Mouse (Mus musculus) adrenal gland, adult 8-10 months (tissue): ENCODE data around the gene Lmo2. TPM values are rescaled to one million over a fixed set of nuclear protein-coding genes. Genes with fewer than 3 reads are reported as not detected.

Experiments used
- DNase-seq: peaks from one replicate; pipeline ENCODE4 v3.0.0; 2022
- total RNA-seq, 4 experiments: library from RNA; stranded (reverse); gene quantifications; 2 replicates each; pipeline ENCODE4 v1.2.4; 2022

Lmo2 gene
- total RNA-seq = 10 to 100 TPM; 21.2 to 41.8 (median 31.3) TPM

DNA sequence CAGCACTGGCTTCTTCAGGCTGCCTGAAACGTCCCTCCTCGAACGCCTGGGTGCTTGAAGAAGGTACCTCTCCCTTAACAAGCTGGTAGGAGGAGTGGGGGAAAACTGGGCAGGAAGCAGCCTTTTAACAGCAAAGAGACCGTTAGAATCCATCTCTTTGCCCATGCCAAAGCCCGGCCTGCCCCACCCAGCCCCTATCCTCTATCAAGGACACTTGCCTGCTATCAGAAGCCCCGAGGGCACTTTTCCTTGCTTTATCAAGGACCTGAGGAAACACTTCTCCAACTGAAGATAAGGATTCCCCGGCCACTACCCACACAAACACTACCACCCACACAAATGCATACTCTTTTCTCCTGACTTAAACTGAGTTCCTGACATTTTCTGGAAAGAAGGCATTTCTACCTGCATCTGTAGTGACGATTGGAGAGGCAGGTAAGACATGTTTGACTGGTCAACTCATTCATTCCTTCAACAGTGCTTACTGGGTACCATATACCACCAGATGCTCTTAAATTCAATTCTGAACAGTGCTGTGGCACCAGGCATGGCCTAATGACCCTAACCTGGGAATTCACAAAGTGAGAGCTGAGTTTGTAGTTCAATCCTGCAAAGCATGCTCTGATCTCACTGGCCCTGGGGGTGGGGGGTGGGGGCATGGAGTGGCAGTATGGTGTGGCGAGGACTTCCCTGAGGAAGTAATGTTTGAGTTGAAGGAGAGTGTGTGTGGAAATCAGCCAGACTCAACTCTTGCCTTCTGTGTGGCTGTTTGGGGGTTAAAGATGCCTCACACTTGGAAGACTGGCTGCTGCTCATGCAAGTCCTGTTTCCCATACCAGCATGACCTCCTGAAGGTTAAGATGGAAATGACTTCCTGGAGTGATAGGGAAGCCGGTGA, at the start of gene Lmo2:
Gene Lmo2, plus strand, starts transcription at position 338 of the 898 bp plus-strand sequence.
- no peak for DNase-seq

DNA sequence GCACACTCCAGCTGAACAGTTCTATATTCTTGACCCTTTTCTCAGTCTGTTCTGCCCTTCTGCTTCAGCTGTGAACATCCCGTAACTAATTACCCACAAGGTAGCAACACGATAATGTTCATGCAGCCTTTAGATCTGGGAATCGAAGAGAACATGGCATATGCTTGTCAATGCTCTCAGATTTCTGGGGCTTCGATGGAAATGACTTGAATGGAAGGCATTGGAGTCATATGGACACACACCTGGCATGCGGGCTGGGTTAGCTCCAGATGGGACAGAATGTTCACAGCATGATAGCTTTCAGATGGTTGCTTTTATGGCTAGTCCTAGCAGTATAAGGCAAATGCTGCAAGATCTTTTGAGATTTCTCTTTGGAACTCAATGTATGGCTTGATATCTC, 47.2 kb upstream of the Lmo2 start:
- no peak for DNase-seq

DNA sequence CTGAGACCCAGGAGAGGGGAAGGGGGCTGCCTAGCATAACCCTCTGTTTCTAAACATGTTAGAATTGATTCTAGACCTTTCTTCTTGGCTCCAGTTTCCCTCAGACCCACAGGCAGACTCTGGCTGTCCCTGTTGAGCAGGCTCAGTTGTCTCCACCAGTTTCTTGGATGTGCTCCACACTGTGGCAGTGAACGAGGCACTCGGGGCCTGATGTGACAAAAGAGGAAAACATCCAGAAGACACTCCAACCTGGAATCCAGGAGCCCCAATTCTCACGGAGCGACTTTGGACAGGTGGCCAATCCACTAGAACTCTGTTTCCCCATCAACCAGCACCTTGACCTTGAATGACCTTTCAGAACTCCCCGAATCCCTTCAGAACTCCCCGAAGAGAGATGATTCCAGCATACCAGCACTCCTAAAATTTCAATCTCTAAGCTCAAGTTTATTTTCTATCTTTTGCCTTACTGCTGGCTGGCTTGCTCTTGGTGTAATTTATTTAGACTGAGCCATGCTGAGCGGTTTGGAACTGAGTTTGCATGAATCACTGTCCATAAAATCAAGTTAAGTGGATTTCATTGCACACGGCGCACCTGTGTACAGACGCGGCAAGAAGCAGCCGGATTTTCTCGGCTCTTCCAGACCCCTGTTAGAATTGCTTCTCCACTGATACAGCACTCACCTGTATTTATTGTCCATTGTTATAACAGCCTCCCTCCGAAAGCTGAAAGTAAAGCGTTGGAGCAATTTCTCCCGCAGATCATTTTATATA, 45.1 kb upstream of the Lmo2 start:
- DNase-seq = no peak

GRCm38 (mm10) chr2:103913252-103913650, 44.5 kb upstream of the Lmo2 start:
- DNase-seq = no peak

DNA sequence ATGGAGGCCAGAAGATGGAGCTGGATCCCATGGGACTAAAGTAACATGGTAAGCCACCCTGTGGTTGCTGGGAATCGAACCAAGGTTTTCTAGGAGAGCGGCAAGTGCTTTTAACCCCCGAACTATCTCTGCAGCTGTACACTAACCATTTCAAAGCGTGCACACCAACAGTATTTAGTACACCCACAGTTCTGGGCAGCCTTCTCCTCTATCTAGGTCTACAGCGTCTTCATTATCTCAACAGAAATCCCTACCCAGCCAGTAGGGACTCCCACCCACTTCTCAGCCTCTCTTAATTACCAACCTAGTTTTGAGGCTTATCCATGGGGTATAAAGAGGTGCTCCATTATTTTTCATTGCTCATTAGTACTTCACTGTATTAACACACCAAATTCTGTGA, 41.7 kb upstream of the Lmo2 start:
- no peak for DNase-seq

DNA sequence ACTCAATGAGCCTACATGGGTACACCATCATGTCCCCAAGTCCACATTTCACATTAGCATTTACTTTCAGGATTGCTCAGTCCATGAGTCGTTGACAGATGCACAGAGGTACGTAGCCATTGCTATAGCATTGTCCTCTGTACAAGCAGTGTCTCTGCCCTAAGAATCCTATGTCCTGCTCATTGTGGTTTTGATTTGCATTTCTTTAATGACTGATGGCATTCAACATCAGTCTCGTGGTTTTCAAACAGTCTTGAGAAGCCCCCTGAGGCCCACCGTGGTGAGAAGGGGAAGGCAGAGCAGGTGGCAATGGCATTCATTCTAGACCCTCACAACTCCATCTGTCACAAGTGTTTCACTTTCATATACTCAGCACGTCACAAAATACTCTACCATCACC, 40.4 kb upstream of the Lmo2 start:
- no peak for DNase-seq

DNA sequence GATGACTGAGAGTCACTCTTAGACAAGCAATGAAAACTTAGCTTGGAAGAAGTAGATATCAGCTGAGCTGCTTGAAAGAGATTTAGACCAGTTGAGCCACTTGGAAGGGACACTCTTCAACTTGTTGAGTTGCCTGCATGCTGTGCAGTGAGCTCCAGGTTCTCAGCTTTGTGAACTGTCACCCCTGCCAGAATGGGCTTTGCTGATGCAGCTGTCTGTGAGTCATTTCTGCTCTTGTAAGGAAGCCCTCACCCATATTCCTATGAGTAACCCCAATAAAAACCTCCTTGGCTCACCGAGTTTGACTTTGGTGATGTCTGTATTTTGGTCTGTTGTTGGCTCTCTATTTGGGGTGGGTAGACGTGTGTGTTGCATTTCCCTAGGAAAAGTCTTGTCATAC, 39.4 kb upstream of the Lmo2 start:
- no peak for DNase-seq

GRCm38 (mm10) chr2:103919488-103919887, 38.3 kb upstream of the Lmo2 start:
- no peak for DNase-seq

DNA sequence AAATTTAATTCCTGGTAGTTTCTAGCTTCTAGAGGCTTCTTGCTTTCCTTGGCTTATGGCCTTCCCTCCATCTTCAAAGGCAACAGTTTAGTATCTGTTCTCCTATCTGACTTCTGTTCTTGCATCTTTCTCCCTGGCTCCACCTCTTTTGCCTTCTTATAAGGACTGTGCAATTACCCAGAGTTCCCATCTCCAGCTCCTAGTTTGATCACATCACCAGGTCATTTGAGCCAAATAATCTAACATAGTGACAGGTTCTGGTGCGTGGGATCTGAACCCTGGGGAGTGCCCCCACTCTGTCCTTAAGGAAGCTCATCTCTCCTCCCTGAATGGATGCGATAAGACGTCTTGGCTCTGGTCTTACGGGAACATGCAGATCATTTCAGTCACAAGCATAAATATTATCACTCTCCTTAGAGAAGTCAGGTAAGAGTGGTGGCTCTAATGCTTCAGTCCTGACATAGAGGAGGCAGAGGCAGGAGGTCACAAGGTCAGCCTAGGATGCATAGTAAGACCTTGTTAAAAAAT, 31.1 kb upstream of the Lmo2 start:
- DNase-seq = no peak

GRCm38 (mm10) chr2:103927610-103928145, 30.1 kb upstream of the Lmo2 start:
- DNase-seq = no peak

GRCm38 (mm10) chr2:103930306-103931019, 27.3 kb upstream of the Lmo2 start:
- no peak for DNase-seq

DNA sequence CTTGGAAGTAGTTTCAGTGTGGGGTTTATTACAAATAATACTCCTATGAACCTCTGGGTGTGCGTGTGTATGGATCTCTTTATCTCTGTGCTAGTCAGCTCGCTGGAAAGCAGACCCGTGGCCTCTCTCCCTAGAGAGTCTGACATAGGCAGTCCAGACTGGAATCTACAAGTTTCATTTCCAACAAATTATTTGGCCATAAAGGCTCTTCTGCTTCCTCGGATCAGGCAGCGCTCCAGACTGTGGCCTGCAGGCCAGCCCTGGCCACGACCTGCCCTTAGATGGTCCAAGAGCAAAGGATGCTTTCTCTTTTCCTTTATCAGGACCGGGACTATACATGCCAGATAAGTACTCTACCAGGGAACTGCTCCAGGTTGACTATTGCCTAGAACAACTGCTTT, 26.3 kb upstream of the Lmo2 start:
- no peak for DNase-seq

DNA sequence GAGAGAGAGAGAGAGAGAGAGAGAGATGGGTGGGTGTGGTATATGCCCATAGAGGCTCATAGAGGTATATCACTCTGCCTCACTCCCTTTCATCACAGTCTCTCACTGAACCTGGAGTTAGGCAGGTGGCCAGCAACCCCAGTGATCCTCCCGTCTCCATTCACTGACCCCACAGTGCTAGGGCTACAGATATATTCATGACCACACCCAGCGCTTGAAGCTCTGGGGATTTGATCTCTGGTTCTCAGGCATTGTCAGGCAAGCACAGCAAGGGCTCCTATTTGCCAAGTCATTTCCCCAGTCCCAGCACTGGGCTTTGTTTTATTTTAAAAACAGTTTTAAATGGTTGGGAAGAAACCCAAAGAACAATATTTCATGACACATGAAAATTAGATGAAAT, 25.8 kb upstream of the Lmo2 start:
- DNase-seq = no peak

GRCm38 (mm10) chr2:103932480-103932879, 25.3 kb upstream of the Lmo2 start:
- DNase-seq = no peak

- no peak for DNase-seq
Measured at GRCm38 (mm10) chr2:103934270-103934669, 23.5 kb upstream of the Lmo2 start.

DNA sequence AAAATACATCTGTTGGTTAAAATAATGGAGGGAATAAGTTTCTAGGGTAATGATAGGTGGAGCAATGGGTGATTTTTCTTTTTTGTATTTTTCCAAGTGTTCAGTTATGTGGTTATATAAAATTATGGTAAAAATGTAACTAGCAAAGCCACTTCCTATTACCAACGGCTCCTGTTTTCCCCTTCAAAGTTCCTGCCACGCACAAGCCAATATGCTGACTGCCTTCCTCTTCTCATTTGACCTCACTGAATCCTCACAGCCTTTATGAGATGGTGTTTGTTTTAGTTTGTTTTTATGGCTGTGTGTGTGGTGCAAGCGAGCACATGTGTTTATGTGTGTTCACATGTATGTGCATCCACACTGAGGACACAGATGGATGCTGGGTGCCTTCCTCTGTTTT, 23.1 kb upstream of the Lmo2 start:
- DNase-seq = no peak

GRCm38 (mm10) chr2:103935691-103936435, 21.9 kb upstream of the Lmo2 start:
- DNase-seq = no peak

GRCm38 (mm10) chr2:103936666-103937065, 21.1 kb upstream of the Lmo2 start:
- no peak for DNase-seq

GRCm38 (mm10) chr2:103937670-103938069, 20.1 kb upstream of the Lmo2 start:
- no peak for DNase-seq

GRCm38 (mm10) chr2:103938573-103938972, 19.2 kb upstream of the Lmo2 start:
- no peak for DNase-seq

GRCm38 (mm10) chr2:103939003-103939402, 18.8 kb upstream of the Lmo2 start:
- DNase-seq = no peak

DNA sequence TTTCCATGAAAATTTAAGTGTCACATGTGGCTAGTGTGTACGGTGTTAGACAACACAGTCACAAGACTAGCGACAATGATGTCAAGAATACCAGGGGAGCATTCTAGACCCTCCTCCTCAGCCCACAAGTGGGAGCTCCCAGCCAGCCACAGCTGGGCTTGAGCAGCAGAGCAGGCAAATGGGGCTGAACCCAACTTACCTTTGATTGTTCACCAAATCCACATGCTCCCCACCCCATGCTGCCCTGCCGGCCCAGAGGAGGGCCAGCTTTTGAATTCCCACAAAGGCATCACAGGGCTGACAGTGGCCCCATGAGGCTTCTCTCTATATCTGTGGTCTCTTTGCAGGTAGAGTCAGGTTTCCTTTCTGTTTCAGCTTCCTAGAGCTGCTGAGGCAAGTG, 16.7 kb upstream of the Lmo2 start:
- no peak for DNase-seq
